Mouse (Mus musculus) MEL (cell line): ENCODE measurements at regions not wholly inside any gene's neighbourhood (a gene's known extent, or its start where the extent isn't known, plus 50 kb on each side); places are given as distances from the start of the nearest gene placed in this dataset.

Experiments
- CTCF ChIP-seq, 3 experiments: IDR thresholded peaks in 2 of 3; conservative IDR thresholded peaks in 1 of 3; 2 replicates each; pipeline ENCODE4 v1.5.1; 2011 to 2012; ENCODE audit warnings: low read length in 3 of 3, low read depth in 2 of 3, mild to moderate bottlenecking in 2 of 3, improper control_type of control experiment in 1 of 3, inconsistent platforms in 1 of 3, mixed read lengths in 1 of 3, moderate library complexity in 1 of 3; ENCODE audit not compliant: control insufficient read depth in 1 of 3, insufficient read depth in 1 of 3, poor library complexity in 1 of 3, severe bottlenecking in 1 of 3
- E2F4 ChIP-seq: IDR thresholded peaks from 2 replicates; pipeline ENCODE4 v1.6.1; 2011; ENCODE audit warnings: low read depth, low read length, improper control_type of control experiment, borderline replicate concordance
- EP300 ChIP-seq, 2 experiments: IDR thresholded peaks; 2 replicates each; pipeline ENCODE4 v1.6.1; 2011; ENCODE audit warnings: improper control_type of control experiment in 2 of 2, low read length in 2 of 2, low read depth in 1 of 2, mild to moderate bottlenecking in 1 of 2
- GABPA ChIP-seq: IDR thresholded peaks from 2 replicates; pipeline ENCODE4 v1.6.1; 2012; ENCODE audit warnings: low read depth, mild to moderate bottlenecking, inconsistent platforms, low read length, improper control_type of control experiment, moderate library complexity
- MAFK ChIP-seq: IDR thresholded peaks from 2 replicates; pipeline ENCODE4 v1.6.1; 2011; ENCODE audit warnings: low read depth, mild to moderate bottlenecking, low read length, improper control_type of control experiment, borderline replicate concordance
- MAX ChIP-seq: IDR thresholded peaks from 2 replicates; pipeline ENCODE4 v1.6.1; 2011; ENCODE audit warnings: low read length, improper control_type of control experiment
- POLR2A ChIP-seq, 2 experiments: IDR thresholded peaks; 2 replicates each; pipeline ENCODE4 v1.6.1; 2011 to 2012; ENCODE audit warnings: low read length in 2 of 2, mild to moderate bottlenecking in 2 of 2, control low read depth in 1 of 2, improper control_type of control experiment in 1 of 2, low read depth in 1 of 2, moderate library complexity in 1 of 2; ENCODE audit not compliant: control insufficient read depth in 1 of 2, insufficient read depth in 1 of 2, poor library complexity in 1 of 2
- POLR2AphosphoS2 ChIP-seq: IDR thresholded peaks from 2 replicates; pipeline ENCODE4 v1.6.1; 2011; ENCODE audit warnings: low read length, improper control_type of control experiment
- USF1 ChIP-seq: IDR thresholded peaks from 2 replicates; pipeline ENCODE4 v1.6.1; 2014; ENCODE audit warnings: low read depth, mild to moderate bottlenecking, inconsistent platforms, low read length, improper control_type of control experiment, moderate library complexity

DNA sequence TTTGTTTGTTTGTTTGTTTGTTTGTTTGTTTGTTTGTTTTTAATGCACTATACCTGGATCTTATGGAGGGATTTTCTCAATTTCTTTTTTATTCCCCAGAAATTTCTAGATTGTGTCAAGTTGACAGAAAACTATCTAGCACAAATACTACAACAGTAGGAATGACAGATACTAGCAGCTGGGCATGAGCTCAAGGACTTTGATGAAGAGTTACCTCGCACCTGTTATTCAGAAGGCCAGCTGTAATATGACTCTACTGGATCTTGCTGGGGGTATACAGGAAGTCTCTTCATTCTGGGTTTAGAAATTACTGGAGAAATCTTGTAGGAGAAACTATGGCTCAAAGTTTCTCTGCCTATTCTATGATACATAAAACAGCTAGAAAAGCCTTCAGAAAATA, 994.4 kb downstream of the Basp1 start:
- TF ChIP-seq MAX, result no peak
- no peak for TF ChIP-seq GABPA
- no peak for TF ChIP-seq CTCF (IDR thresholded peaks at IDR 0.05 in 2 of 3, conservative IDR thresholded peaks at IDR 0.05 in 1 of 3; ENCODE audit: control insufficient read depth in 1 of 3, insufficient read depth in 1 of 3, low read depth in 2 of 3, low read length in 3 of 3, poor library complexity in 1 of 3, severe bottlenecking in 1 of 3)
- TF ChIP-seq MAFK, result no peak
- no peak for TF ChIP-seq USF1
- TF ChIP-seq E2F4, result no peak
- TF ChIP-seq POLR2AphosphoS2, result no peak
- TF ChIP-seq POLR2A (IDR thresholded peaks at IDR 0.05; ENCODE audit: control insufficient read depth in 1 of 2, insufficient read depth in 1 of 2, low read depth in 1 of 2, low read length in 2 of 2, poor library complexity in 1 of 2), result no peak
- TF ChIP-seq EP300 (IDR thresholded peaks at IDR 0.05; ENCODE audit: low read depth in 1 of 2, low read length in 2 of 2), result no peak
